Comparison of ENCODE assay signal across 21 mouse cellular contexts in genomic region chr4:155886330-155886729, GRCm38 (mm10).
"Had no signal": no experiment of that assay in that cellular context is flagged by ENCODE, and none has a peak within 500 bp of the region (broad histone marks: within the 10 kb centered on the region; RNA-seq: fewer than 3 reads in every experiment).

No protein-coding gene starts in this region.

- H3K4me3 ChIP-seq: limb, embryonic 12.5 days; limb, embryonic 15.5 days; liver, embryonic 12.5 days; liver, embryonic 15.5 days; megakaryocyte, embryonic 14.5 days; midbrain, embryonic 10.5 days; neural tube, embryonic 12.5 days had no signal

- H3K27me3 ChIP-seq: limb, embryonic 12.5 days; limb, embryonic 15.5 days; liver, embryonic 12.5 days; liver, embryonic 15.5 days; megakaryocyte, embryonic 14.5 days; neural tube, embryonic 12.5 days had no signal

- H3K4me2 ChIP-seq: limb, embryonic 12.5 days; limb, embryonic 15.5 days; liver, embryonic 12.5 days; liver, embryonic 15.5 days; neural tube, embryonic 12.5 days had no signal

- ATAC-seq: liver, embryonic 12.5 days had no signal

- H3K9me3 ChIP-seq: limb, embryonic 12.5 days; limb, embryonic 15.5 days; liver, embryonic 12.5 days; liver, embryonic 15.5 days; megakaryocyte, embryonic 14.5 days; midbrain, embryonic 10.5 days; neural tube, embryonic 12.5 days had no signal

- H3K27ac ChIP-seq: limb, embryonic 12.5 days; limb, embryonic 15.5 days; liver, embryonic 12.5 days; liver, embryonic 15.5 days; midbrain, embryonic 10.5 days; neural tube, embryonic 12.5 days; stomach, postnatal 0 days had no signal

- H3K9ac ChIP-seq: limb, embryonic 12.5 days; limb, embryonic 15.5 days; liver, embryonic 12.5 days; liver, embryonic 15.5 days; neural tube, embryonic 12.5 days had no signal

- DNase-seq: kidney, adult 18-20 months; kidney, adult 9 months; kidney, postnatal 14 days; kidney, postnatal 4 days; left cerebral cortex, postnatal 4 days; lung, adult 2 months; lung, postnatal 14 days; midbrain, embryonic 14.5 days; retina, postnatal 1 day; right cerebral cortex, postnatal 4 days; thymus, adult 2 months; thymus, postnatal 14 days; thymus, postnatal 4 days had no signal
